Mouse (Mus musculus) heart, postnatal 4 days (tissue): ENCODE data around the gene Dhx57. TPM values are rescaled to one million over a fixed set of nuclear protein-coding genes. Genes with fewer than 3 reads are reported as not detected.
"Not testable (repeated sequence)": the region's sequence is repeated elsewhere in the genome, so short reads cannot be mapped to it uniquely, and the experiment has no call there.

Source experiments
- DNase-seq: peaks from one replicate; pipeline ENCODE4 v3.0.0; 2021
- total RNA-seq, 2 experiments: library from RNA; stranded (reverse); gene quantifications; 2 replicates each; pipeline ENCODE4 v1.2.3; 2021

Dhx57 gene
- total RNA-seq, 2 experiments from 2014 or later: 9.2 to 9.3 TPM

- DNase-seq: no peak
Measured at GRCm38 (mm10) chr17:80254421-80254820, 35.9 kb downstream of the Dhx57 start.

- no peak for DNase-seq
Measured at GRCm38 (mm10) chr17:80252757-80253525, 37.3 kb downstream of the Dhx57 start.

GRCm38 (mm10) chr17:80243116-80243515 lies 47.2 kb downstream of the Dhx57 start:
- DNase-seq: no peak

GRCm38 (mm10) chr17:80241594-80241993 lies 48.7 kb downstream of the Dhx57 start:
- DNase-seq: no peak

- DNase-seq: no peak
Measured at GRCm38 (mm10) chr17:80237475-80237874, 52.8 kb downstream of the Dhx57 start.

- DNase-seq: no peak
Measured at GRCm38 (mm10) chr17:80236805-80237204, 53.5 kb downstream of the Dhx57 start.

- DNase-seq: no peak
Measured at GRCm38 (mm10) chr17:80235477-80235876, 54.8 kb downstream of the Dhx57 start.

GRCm38 (mm10) chr17:80234376-80234775 lies 55.9 kb downstream of the Dhx57 start:
- DNase-seq: no peak

- DNase-seq: no peak
Measured at GRCm38 (mm10) chr17:80233844-80234243, 56.4 kb downstream of the Dhx57 start.

- peak; percentile 50 for DNase-seq
Measured at GRCm38 (mm10) chr17:80229396-80229795, 60.9 kb downstream of the Dhx57 start.

- DNase-seq: not testable (repeated sequence)
Measured at GRCm38 (mm10) chr17:80225142-80225541, 65.1 kb downstream of the Dhx57 start.

GRCm38 (mm10) chr17:80224326-80225116 lies 65.8 kb downstream of the Dhx57 start, which contains the start of gene Gemin6:
TSS of gene Gemin6 (plus strand) at chr17:80224441.
- peak; percentile 84 for DNase-seq

GRCm38 (mm10) chr17:80223829-80224228 lies 66.4 kb downstream of the Dhx57 start:
- DNase-seq: no peak

- no peak for DNase-seq
Measured at GRCm38 (mm10) chr17:80221890-80222628, 68.2 kb downstream of the Dhx57 start.

GRCm38 (mm10) chr17:80221202-80221601 lies 69.1 kb downstream of the Dhx57 start:
- DNase-seq: no peak

- DNase-seq: no peak
Measured at GRCm38 (mm10) chr17:80220131-80220530, 70.1 kb downstream of the Dhx57 start.

GRCm38 (mm10) chr17:80213998-80214397 lies 76.3 kb downstream of the Dhx57 start:
- not testable (repeated sequence) for DNase-seq

GRCm38 (mm10) chr17:80206671-80207581 lies 83.3 kb downstream of the Dhx57 start, which contains the start of the genes Srsf7 and Ttc39d:
TSS of gene Srsf7 (minus strand) at chr17:80207307.
TSS of gene Ttc39d (plus strand) at chr17:80207460.
- DNase-seq: peak; percentile 99

GRCm38 (mm10) chr17:80206301-80206670 lies 84.0 kb downstream of the Dhx57 start:
- no peak for DNase-seq

- DNase-seq: no peak
Measured at GRCm38 (mm10) chr17:80205657-80206056, 84.6 kb downstream of the Dhx57 start.

- no peak for DNase-seq
Measured at GRCm38 (mm10) chr17:80199160-80199778, 91.0 kb downstream of the Dhx57 start.
